Mouse (Mus musculus): ENCODE measurements around the gene Gm49322.
"Not testable (repeated sequence)": the region's sequence is repeated elsewhere in the genome, so short reads cannot be mapped to it uniquely, and the experiment has no call there.

The Gm49322 gene

DNA sequence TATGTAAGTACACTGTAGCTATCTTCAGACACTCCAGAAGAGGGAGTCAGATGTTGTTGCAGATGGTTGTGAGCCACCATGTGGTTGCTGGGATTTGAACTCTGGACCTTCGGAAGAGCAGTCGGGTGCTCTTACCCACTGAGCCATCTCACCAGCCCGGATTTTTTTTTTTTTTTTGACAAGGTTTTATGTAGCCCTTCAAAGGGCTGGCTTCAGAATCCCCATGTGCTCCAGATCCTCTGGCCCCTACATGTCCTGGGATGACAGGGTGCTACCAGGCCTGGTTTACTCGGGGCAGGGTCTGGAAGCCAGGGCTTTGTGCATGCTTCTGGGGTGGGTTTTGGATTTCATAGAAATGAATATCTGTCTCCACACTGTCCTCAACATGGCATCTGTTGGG is at the start of gene Gm49322:
TSS of gene Gm49322 (plus strand) at position 301 of the 400 bp plus-strand sequence.
- not testable (repeated sequence) for DNase-seq (ENCODE audit: low spot score)

DNA sequence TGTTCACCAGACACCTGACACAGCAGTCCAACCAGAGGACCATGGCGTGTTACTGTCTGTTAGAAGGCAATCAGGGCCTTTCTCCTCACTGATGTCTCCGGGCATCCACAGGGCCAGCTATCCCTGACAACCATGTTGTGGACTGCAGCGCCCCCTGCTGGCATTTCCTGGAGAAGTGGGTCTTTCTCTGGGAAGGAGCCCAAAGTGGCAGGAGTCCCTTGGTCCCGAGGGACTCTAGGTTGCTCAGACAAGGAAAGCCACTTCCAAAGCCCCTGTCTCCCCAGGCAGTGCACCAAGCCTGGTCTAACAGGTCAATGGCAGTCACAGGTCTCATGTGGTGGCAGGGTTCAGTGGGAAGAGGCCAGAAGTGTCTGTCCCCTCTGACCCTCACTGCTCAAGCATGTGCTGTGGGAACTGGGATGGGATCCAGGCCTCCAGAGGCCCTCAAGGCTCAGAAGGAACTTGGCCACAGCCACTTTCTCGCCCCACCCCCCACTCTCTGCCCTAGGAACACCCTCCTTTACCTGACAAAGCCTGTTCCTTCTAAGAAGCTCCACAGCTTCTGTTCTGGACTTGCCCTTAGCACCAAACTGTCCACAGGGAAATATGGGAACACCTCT is 48.4 kb upstream of the Gm49322 start:
- DNase-seq (ENCODE audit: low spot score), result peak; percentile 86

DNA sequence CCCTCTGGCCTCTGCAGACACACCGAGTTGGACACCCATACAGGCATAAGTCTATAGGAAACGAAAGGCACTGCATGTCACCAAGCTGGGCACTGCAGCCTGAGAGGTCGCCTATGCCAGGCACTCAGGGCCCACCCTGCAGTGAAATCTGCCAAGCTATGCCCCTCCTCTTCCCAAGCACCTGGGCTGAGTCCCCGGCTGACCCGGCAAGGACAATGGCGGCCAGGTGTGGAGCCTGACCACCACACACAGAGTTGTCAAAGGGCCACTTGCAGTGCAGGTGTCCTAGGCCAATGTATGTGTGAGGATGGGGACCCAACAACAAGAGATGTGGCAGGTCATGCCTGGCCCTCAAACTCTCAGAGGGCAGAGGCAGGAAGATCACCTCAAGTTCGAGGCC is 46.4 kb upstream of the Gm49322 start:
- DNase-seq (ENCODE audit: low spot score), result no peak

DNA sequence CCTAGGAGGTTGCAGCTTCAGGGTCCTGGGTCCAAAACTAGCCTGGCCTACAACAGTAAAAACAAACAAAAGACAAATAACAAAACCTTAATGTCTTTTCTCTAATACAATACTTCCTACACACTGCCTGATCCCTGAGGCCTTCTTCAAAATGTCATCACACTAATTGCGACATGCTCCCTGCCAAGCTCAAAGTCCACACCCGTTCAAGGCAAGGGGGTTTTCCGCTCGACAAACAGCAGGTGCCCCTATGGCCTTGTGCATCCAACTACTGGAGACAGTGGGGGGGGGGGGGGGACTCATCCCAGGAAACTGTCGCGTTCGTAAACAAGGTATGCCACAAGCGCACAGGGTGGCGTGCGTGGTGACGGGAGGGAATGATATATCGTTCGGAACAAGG is 45.2 kb upstream of the Gm49322 start:
- DNase-seq (ENCODE audit: low spot score), result peak; percentile 55

DNA sequence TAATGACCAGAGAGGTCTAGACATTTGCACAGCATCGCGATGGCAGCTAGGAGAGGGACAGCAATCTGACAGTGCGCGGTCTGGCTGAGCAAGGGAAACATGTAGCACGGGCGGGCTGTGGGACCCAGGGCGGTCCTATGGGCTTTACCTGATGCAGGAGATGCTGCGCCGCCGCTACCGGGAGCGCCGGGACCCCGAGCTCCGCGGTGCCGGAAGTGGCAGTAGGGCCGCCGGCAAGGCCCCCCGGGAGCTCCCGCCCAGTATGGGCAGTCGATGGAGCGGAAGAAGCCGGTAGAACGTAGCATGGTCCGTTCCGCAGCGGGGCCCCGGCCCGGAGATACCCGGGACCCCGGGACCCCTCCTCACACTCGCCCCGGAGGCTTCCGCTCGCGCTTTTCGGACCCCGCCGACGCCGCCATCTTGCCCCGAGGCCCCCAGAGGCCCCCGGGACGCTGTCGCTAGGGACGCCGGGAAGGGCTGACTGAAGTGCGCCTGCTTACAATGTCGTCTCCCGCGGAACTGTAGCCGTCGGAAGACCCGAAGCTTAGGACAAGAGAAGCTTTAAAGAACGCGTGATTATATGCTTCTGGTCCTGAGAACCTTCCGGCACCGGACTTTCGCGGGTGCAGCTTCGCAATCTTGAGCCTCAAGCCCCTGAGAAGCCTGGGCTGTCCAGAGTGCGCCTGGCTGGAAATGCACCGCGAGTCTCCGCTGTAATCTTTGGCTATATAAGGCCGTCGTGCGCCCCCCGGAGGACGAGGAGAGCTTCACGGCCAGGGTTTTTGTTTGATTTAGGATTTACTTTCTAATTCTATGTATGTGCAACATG is 44.5 kb upstream of the Gm49322 start, which contains the start of gene Rexo1:
TSS of gene Rexo1 (minus strand) at position 445 of the 829 bp plus-strand sequence.
- peak; percentile 95 for DNase-seq (ENCODE audit: low spot score)

DNA sequence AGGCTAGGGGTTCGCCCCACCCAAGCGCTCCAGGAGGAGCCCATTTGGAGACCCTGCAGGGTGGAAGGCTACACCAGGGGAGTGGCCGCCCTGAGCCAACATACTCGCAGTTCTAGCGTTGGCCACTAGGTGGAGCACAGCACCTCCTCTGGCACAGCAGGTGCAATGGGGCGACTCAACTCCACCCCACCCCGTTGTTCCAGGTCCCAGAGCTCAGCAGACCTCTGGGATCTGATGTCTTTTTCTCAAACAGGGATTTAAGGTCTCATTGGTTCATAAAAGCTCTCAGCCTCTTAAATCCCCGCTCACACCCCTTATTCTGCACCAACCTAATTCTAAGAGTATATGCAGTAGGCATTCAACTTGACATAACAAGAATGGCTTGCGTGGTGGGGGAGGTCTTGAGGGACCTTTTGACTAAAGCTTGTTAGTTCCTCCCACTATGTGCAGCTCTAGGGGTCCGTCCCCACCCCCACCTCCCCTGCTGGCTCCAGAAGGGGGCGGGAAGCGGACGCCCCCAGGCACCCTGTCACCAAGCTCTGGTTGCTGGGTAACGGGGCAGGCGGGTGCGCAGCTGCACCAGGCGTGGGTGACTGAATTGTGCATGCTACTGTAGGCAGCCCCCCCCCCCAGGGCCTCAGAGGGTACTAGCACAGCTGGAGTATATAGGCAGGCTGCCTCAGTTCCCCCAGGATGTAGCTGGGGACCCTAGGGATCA is 39.3 kb upstream of the Gm49322 start:
- peak; percentile 75 for DNase-seq (ENCODE audit: low spot score)

DNA sequence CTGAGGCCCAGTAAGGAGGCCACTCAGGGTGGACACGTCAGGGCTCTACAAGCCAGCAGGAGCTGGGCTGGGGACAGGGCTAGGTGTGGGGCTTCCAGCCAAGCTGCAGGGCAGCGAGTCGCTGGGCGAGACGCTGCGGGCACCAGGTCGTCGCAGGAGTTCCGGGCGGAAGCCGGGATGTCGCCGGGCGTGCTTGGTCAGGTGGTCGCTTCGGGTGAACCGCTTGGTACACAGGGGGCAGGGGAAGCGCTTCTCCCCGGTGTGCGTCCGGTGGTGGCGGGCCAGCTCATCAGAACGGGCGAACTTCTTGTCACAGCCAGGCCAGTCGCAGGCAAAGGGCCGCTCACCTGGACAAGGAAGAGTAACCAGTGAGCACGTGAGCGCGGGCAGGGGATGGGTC is 36.9 kb upstream of the Gm49322 start:
- no peak for DNase-seq (ENCODE audit: low spot score)

DNA sequence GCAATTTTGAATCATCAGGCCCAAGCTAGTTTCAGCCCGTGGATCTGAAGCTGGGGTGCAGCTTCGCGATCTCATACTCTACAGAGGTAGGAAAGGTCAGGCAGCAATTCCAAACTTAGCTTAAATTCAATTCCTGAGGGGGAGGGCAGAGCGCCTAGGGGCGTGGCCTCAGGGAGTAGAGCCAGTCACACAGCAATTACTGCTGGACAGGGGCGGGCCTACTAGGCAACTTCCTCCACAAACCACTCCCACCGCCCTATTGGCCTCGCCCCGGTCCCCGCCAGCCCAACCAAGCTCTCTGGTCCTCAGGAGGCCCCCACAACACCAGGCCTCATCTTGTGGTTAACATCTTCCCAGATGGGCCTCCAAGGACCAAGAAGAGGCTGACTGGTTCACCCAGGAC is 36.2 kb upstream of the Gm49322 start:
- no peak for DNase-seq (ENCODE audit: low spot score)

DNA sequence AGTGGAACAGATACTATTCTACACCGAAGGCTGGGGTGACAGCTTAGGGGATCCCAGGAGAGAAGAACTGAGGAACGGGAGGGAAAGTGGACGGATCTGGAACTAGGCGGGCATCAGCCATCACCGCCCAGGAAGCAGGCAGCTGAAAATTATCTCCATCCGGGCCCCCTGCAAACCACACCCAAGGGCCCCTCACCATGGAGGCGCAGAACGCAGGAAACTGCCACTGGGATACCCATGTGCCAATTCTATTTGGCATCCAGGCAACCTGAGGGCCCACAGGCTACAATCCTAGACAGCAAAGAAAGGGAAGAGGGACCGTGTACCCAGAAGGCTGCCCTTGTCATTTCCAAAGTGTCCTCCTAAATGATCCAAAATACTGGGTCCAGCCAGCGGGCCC is 35.4 kb upstream of the Gm49322 start:
- DNase-seq (ENCODE audit: low spot score), result no peak

DNA sequence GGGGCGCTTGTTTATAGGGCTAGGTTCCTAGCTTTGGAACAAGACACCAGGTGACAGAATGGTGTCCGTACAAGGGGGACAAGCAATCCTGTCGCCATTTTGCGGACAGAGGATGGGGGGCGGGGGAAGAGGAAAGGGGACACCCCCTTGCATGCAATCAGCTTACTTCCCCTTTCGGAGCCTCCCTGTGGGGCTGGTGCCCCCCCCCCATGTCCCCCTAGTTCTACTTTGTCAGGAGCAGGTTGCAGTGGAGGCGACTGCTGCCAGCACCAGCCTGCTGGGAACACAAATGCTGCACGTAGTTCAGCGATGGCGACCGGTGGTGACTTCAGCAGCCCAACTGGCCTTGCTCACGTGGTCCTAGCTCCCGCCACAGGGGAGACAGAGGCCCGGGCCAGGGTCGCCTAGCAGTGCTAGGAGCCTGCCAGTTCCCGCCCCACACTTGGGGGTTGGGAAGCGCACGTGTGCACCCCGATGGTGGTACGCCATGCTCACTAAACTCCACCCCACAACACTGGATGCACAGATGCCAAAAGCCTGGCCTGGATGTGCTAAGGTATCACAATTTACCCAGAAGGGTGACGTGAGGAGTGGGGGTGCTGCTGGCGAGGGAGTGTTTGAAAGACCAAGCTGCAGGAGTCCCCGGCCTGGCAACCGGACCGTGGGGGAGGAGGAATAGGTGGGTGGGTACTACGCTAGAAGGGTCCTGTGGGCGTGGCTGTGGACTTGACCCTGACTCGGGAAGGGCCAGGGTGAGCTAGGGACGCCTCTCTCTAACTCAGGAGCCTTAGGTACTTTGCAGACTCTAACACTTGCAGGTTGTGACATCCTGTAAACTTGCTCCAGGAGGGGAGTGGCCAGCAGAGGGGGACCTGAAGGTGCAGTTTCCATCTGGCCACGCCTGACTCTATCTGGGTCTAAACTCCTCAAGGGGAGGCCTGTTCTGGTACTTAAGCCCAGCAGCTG is 34.7 kb upstream of the Gm49322 start:
- DNase-seq (ENCODE audit: low spot score), result no peak

DNA sequence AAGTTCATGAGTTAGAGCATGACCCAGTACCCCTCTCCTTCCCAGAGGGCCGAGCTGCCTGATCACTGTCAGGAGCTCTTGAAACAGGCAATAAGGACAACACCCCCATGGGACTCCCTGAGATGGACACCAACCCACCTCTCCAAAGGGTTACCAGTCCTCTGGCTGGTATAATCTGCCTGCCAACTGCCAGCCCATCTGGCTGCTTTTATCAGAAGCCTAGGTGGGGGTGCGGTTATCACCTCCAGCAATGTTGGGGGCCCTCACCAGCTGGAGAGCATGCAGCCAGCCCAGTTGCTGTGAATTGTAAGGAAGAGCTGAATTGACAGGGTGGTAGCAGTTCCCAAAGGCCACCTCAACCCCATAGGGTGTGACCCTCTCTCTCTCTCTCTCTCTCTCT is 33.3 kb upstream of the Gm49322 start:
- no peak for DNase-seq (ENCODE audit: low spot score)

DNA sequence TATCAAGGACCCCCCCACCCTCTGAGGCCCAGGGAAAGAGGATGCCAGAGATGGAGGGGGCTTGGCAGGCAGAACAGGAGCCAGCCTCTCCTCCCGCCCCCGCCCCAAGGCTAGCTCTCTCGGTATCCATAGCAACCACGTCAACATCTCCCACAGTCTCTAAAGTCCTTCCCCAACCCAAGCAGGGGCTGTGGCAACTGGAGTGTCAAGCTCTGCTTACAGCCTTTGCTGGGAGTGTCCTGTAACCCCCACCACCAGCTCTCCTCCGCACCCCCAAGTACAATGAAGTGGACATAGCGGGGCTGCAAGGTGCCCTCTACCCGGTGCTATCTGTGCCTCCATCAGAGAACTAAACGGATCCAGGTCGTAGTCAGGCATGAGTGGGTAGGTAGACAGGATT is 31.9 kb upstream of the Gm49322 start:
- no peak for DNase-seq (ENCODE audit: low spot score)

DNA sequence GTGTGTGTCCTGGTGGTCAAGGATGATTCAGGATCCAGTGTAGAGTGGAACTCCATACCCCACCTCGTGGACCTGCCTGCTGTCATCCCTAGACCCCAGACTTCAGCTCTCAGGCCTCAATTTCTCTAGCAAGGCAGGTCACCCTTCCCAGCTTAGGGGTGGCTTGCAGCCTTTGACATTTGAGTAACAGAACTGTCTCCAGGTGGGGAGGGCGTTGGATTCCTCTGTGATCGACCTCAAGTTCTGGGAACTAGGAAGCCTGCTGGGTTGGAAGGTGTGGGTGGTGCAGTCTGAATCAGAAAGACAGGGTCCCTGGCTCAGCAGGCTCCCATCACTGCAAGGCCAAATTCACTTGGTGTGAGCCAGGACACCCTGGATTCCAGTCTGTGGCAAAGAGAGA is 30.9 kb upstream of the Gm49322 start:
- no peak for DNase-seq (ENCODE audit: low spot score)

DNA sequence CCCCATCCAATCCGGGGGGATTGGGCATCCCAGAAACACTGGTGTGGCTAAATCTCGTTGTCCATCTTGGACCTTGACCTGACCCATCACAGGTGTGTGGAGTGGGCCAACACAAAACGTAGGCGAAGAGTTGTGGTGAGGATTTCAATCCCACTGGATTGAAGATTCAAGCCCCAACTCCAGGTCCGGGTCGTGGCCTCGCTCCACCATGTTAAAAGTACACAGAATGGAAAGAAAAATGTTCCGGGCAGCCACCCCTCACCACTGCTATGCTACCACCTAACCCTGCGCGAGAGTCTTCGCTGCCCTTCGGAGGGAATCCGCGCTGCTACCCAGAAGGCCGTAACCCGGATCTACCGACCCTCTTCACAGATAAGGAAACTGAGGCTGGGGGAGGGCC is 29.9 kb upstream of the Gm49322 start:
- DNase-seq (ENCODE audit: low spot score), result no peak

DNA sequence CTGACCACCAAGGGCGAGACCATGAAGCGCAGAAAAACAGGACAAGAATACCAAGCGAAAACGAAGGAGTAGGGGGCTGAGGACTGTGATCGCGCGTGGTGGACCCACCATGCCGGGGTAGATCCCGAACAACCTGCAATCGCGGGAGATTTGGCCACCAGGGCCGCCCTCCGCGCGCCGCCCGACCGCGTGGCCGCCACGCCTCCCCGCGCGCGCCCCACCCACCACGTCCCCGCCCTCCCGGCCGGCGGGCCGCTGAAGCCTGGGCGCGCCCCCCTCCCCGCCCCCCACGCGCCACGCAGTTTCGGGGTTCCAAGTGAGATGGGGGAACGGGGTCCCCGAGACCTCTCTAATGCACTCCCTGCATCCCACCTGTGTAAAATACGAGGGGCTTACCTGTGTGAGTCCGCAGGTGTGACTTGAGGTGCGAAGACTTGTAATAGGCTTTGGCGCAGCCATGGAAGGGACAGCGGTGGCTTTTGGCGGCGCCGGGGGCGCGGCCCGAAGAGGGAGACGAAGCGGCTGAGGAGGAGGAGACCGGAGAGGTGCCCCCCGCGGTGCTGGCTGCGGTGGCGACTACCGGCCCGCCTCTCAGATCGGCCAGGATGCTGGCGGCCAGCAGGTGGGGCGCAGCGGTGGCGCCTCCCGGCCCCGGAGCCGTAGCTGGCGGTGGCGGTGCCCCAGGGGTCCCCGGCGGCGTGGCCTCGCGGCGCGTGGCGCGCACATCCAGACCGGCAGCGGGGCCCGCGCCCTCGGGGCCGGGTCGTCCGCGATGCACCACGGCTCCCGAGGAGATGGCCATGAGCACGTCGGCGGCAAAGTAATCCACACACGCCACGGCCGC is 29.2 kb upstream of the Gm49322 start:
- peak; percentile 39 for DNase-seq (ENCODE audit: low spot score)

DNA sequence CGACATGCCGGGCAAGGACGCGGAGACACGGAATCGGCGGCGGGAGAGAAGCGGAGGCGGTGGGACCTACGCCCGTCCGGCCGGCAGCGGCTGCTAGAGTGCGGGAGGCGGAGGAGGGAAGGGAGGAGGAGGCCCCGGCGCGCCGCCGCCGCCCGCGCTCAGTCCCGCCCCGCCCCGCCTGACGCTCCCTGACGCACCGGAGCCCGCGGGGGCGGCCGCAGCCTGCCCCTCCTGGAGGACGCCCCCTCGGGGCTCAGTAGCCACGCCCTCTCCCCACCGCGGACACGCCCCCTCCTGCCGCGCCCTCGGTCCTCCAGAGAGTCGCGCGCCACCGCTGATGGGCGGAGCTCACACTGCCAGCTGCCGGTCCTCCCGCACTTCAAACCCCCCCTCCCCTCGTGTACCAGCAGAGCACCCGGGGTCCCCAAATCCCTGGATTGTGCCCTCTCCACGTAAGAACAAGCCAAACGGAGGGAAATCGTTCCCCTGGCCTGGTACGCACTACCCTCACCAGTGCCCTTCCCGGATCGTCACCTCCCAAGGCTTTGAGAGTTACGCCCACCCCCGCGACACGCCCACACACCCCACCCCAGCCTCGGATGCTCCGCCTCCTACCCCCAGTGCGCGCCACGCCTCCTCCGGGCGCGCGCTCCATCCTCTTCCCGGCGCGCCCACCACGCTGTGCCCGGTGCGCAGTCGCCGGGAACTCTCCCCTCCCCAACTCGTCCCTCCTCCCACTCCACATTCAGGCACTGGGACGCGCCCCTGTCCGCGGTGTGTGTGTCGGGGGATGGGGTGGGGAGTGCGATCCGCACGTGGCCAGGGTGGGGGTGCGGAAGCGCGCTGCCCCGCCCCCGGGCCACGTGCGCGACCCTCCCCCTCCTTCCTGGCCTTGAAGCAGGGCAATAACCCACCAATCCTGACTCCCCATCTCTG is 28.4 kb upstream of the Gm49322 start, which contains the start of gene Klf16:
TSS of gene Klf16 (minus strand) at position 127 of the 936 bp plus-strand sequence.
- DNase-seq (ENCODE audit: low spot score), result peak; percentile 96

DNA sequence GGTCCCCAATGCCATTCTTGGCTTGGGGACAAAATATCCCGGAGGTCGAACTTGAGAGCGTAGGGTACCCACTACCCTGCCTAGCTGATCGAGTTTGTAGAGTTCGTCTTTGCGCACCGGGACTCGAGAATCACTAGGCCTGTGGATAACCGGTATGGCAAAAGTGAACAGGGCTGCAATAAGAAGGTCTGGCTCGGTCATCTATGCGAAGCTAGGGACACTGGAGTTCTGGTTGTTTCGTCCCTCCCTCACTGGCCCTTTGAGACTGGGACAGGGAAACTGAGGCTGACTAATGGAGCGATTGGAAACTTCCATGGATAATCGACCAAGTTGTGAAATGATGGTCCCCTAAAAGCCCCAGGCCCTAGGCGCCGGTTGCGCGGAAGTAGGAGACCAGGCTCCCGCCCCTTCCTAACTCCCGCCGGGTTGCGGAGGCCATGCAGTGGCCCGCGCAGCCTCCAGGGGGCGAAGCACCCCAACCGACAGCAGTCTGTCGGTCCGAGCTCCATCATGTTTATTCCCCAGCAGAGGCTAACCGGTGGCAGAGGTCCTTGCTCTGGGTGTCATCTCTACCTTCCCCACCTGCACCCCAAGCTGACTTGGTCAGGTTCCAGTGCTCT is 27.6 kb upstream of the Gm49322 start:
- peak; percentile 83 for DNase-seq (ENCODE audit: low spot score)

DNA sequence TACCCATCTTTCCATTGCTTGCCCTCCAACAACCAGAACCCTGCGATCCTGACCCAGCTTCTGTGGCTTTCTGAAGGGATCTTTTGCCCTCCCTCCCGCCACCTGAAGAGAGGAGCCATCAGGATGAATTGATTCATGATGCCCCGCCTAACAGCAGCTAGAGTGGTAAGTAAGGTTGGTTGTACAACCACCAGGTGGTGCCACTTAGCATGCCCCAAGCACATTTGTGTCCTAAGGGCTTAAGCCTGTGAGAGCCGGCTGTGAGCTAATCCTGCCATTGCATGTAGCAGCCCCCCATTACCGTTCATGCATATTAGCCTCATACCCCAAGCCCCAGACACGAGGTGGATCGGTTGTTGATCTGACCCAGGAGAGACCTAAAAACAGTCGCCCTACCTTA is 26.9 kb upstream of the Gm49322 start:
- DNase-seq (ENCODE audit: low spot score), result peak; percentile 77

DNA sequence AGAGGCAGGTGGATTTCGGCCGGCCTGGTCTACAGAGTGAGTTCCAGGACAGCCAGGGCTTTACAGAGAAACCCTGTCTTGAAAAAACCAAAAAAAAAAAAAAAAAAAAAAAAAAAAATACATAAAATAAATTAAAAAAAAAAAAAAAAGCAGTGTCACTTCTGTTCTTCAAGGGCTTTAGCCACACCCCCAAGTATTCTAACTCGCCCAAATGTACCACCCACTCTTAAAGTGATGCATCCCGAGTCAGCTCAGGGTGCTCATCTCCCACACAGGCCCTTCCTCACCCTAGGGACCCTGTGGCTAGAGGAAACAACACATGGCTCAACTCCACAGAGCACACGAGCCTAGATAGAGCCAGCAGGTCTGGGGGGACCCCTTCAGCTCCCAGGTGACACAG is 22.8 kb upstream of the Gm49322 start:
- no peak for DNase-seq (ENCODE audit: low spot score)

Data from adipocyte (in vitro differentiated cells).